Mouse (Mus musculus): ENCODE data around the gene Gm3055.
"Not testable (repeated sequence)": the region's sequence is repeated elsewhere in the genome, so short reads cannot be mapped to it uniquely, and the experiment has no call there.

Gm3055 gene

GRCm38 (mm10) chr10:81770506-81771403, at the start of gene Gm3055:
Gene Gm3055 (minus strand): TSS chr10:81771161.
- DNase-seq (ENCODE audit: low spot score), result not testable (repeated sequence)

- not testable (repeated sequence) for DNase-seq (ENCODE audit: low spot score)
Measured at GRCm38 (mm10) chr10:81811899-81812298, 40.9 kb upstream of the Gm3055 start, which contains the start of gene Gm4767. Gene Gm4767 (plus strand): TSS chr10:81812186.

- not testable (repeated sequence) for DNase-seq (ENCODE audit: low spot score)
Measured at GRCm38 (mm10) chr10:81771404-81771777, 430 bp upstream of the Gm3055 start.

- not testable (repeated sequence) for DNase-seq (ENCODE audit: low spot score)
Measured at GRCm38 (mm10) chr10:81704531-81705301, 66.2 kb downstream of the Gm3055 start, which contains the start of gene Zfp433. Gene Zfp433 (plus strand): TSS chr10:81704825.

Measured in spleen, adult 12 weeks (tissue).